Comparison of ENCODE assay signal across 21 mouse cellular contexts in the genomic region with DNA sequence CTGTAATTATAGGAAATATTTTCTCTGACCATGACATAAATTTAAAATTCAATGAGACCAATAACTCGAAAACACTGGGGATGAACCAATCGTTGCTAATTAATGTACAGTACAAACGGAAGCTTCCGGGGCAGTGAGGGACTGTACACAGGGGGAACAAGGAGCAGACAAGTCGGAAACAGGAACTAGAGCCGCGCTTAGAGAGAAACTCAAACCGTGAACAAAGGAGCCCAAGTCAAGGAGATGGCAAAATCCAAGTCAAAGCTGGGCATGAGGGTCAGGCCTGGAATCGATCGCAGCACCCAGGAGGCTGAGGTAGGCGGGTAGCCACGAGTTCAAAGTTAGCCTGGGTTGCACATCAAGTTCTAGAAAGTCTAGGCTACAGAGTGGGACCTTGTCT.
DNase-seq lines count a peak whose midpoint lies in the region; ATAC-seq and TF ChIP-seq lines count a peak whose summit lies in the region.
"Had no signal": no experiment of that assay in that cellular context is flagged by ENCODE, and none has a peak within 500 bp of the region (broad histone marks: within the 10 kb centered on the region; RNA-seq: fewer than 3 reads in every experiment).

No protein-coding gene starts in this region.

- H3K27ac ChIP-seq in CH12.LX (ENCODE audit: insufficient read depth, low read depth), result no peak overlapping the region

- no peak for TF ChIP-seq RAD21 in CH12.LX (IDR thresholded peaks at IDR 0.05; ENCODE audit: low read depth, low read length)

- no peaks in the 10 kb centered on the region for H3K27me3 ChIP-seq in CH12.LX (replicated peaks)

- TF ChIP-seq EP300 in CH12.LX (IDR thresholded peaks at IDR 0.05; ENCODE audit: low read length), result no peak

- peak; percentile 82 for DNase-seq in heart, adult 11 months
- no peak for DNase-seq in heart, postnatal 14 days
- DNase-seq in CH12.LX (ENCODE audit: extremely low read depth), result no peak
- no peak for DNase-seq in adrenal gland, adult 2 months
- no peak for DNase-seq in layer of hippocampus, adult 9-10 months (ENCODE audit: low spot score)
- DNase-seq: adrenal gland, adult 8-10 months; adrenal gland, postnatal 10 days; adrenal gland, postnatal 14 days; adrenal gland, postnatal 25 days; adrenal gland, postnatal 36 days; B cell, adult 2 months; cerebellum, adult 11 months; cerebellum, adult 11-12 months; cerebellum, adult 18-20 months; cerebellum, adult 2 months; cerebellum, adult 8-10 months had no signal

- no peaks in the 10 kb centered on the region for H3K36me3 ChIP-seq in CH12.LX (replicated peaks in 1 of 2; ENCODE audit: control insufficient read depth in 1 of 2, insufficient read depth in 1 of 2, low read length in 1 of 2)
- H3K36me3 ChIP-seq: G1E had no signal

- H3K4me2 ChIP-seq in CH12.LX (ENCODE audit: insufficient read depth, low read depth, poor library complexity, severe bottlenecking), result no peak overlapping the region; the same call in 1 of the 2 replicates

- TF ChIP-seq CTCF in CH12.LX (conservative IDR thresholded peaks at IDR 0.05 in 1 of 2, IDR thresholded peaks at IDR 0.05 in 1 of 2; ENCODE audit: low read depth in 2 of 2, low read length in 2 of 2), result no peak

- dilution Hi-C loops in CH12.LX (cut with MboI; ENCODE audit: extremely low pct_ligation_motif_present, extremely low pct_unique_long_range_greater_than_20kb, low sequenced_read_pairs), result no loop called here

- H3K4me1 ChIP-seq in CH12.LX (ENCODE audit: control insufficient read depth in 1 of 2, insufficient read depth in 2 of 2), result no peaks in the 10 kb centered on the region

- ATAC-seq in megakaryocyte, adult 5-6 weeks (ENCODE audit: poor library complexity, severe bottlenecking), result peak; percentile 51; the same call in 1 of the 2 replicates
- ATAC-seq: activated CD4-positive, CD25-positive, alpha-beta regulatory T cell, adult 4 months; CD4-positive, CD25-positive, alpha-beta regulatory T cell, adult 4 months; Patski had no signal

- no peaks in the 10 kb centered on the region for H3K9me3 ChIP-seq in CH12.LX (replicated peaks; ENCODE audit: low read length)

- H3K9ac ChIP-seq in CH12.LX (ENCODE audit: insufficient read depth, low read depth), result no peak overlapping the region

- H3K4me3 ChIP-seq in CH12.LX (replicated peaks in 1 of 3; ENCODE audit: low read depth in 2 of 3, low read length in 2 of 3, poor library complexity in 1 of 3), result no peak overlapping the region

- in situ Hi-C loops in CH12.LX (cut with MboI; ENCODE audit: low pct_ligation_motif_present, low pct_unique_long_range_greater_than_20kb, low sequenced_read_pairs), result loop anchor here (25.0 kb wide), 1 partner anchor 134 kb away; the partner anchor contains the start of genes Eif4e3 and Gm20696

- intact Hi-C loops in heart, postnatal 14 days (cut with DNase I), result no loop called here

- no peaks in the 10 kb centered on the region for H3K79me2 ChIP-seq in CH12.LX (replicated peaks; ENCODE audit: control insufficient read depth, extremely low read depth, insufficient read depth, poor library complexity, severe bottlenecking)

- no peak for TF ChIP-seq POLR2A in CH12.LX (IDR thresholded peaks at IDR 0.05; ENCODE audit: low read depth, low read length)

TF ChIP-seq in CH12.LX, 34 proteins besides CTCF, POLR2A, EP300 and RAD21:
- peak; percentile 55 for TF ChIP-seq ELF1 (IDR thresholded peaks at IDR 0.05; ENCODE audit: low read depth, low read length)
- no peak for TF ChIP-seq POLR2AphosphoS2 (IDR thresholded peaks at IDR 0.05; ENCODE audit: low read depth, low read length)
